ENCODE assay signal across 8 mouse cellular contexts in the genomic region with DNA sequence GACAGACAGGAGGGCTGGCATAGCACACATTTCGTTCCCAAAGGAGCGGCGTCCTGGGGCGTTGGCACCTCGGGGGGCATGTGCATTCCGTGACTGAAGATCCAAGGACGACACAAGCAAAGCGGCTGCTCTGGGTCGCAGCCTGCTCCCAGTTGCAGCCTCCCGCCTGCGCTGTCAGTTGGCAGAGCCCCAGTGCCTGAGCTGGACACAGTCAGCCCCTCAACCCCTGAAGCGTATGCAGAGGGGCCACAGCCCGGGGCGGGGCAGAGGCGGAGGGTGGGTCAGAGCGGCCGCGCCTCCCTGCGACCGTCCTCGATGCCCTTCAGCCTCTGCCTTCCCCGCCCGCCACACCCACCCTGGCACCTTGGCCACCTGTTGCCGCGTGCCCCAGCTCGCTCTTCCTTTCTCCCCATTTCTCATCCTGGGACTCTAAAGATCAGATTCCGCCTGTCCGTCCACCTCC. TPM values are rescaled to one million over a fixed set of nuclear protein-coding genes. Genes with fewer than 3 reads are reported as not detected.
DNase-seq lines count a peak whose midpoint lies in the region; ATAC-seq and TF ChIP-seq lines count a peak whose summit lies in the region.

A gene (plus strand): TSS at position 413 of the 463 bp plus-strand sequence.

- H3K9me3 ChIP-seq in forebrain, embryonic 13.5 days (replicated peaks): no peaks in the 10 kb centered on the region
- H3K9me3 ChIP-seq in hindbrain, embryonic 14.5 days (ENCODE audit: control insufficient read depth, low read length): no peaks in the 10 kb centered on the region
- H3K9me3 ChIP-seq in liver, embryonic 15.5 days (replicated peaks): no peaks in the 10 kb centered on the region

- peak within 1 kb of the TSS; percentile 51; the same call in 1 of the 2 replicates for H3K27ac ChIP-seq in testis, adult 2 months (ENCODE audit: control insufficient read depth, insufficient read depth, low read depth, low read length)
- H3K27ac ChIP-seq in forebrain, embryonic 13.5 days: no peak within 1 kb of the TSS
- no peak within 1 kb of the TSS for H3K27ac ChIP-seq in hindbrain, embryonic 14.5 days
- H3K27ac ChIP-seq in liver, embryonic 15.5 days (replicated peaks): peak within 1 kb of the TSS; percentile 72

- no peak for DNase-seq in testis, postnatal 14 days (ENCODE audit: low spot score)
- DNase-seq in hindbrain, embryonic 14.5 days (ENCODE audit: low spot score): no peak
- no peak for DNase-seq in layer of hippocampus, adult 9-10 months (ENCODE audit: low spot score)
- DNase-seq in cerebellum, adult 11-12 months: no peak

- H3K9ac ChIP-seq in forebrain, embryonic 13.5 days: peak within 1 kb of the TSS; percentile 60
- peak within 1 kb of the TSS; percentile 55 for H3K9ac ChIP-seq in hindbrain, embryonic 14.5 days
- H3K9ac ChIP-seq in liver, embryonic 15.5 days: peak within 1 kb of the TSS; percentile 15; the same call in 1 of the 2 replicates

- no peak for ATAC-seq in forebrain, embryonic 13.5 days
- no peak for ATAC-seq in hindbrain, embryonic 14.5 days (ENCODE audit: low FRiP score)
- ATAC-seq in liver, embryonic 15.5 days (ENCODE audit: insufficient read depth): 0 out of 2 replicates have a peak, but pooled peaks have one; percentile 16
- ATAC-seq in cerebellum, adult (ENCODE audit: insufficient number of reproducible peaks, low FRiP score, low TSS enrichment): no peak

- WGBS in forebrain, embryonic 13.5 days: 4% methylated on average over 28 of the region's 28 CpGs
- 2% methylated on average over 28 of the region's 28 CpGs for WGBS in hindbrain, embryonic 14.5 days
- WGBS in liver, embryonic 15.5 days (ENCODE audit: insufficient replicate concordance): 4% methylated on average over 28 of the region's 28 CpGs

- H3K4me3 ChIP-seq in testis, adult 2 months (ENCODE audit: control insufficient read depth, low read depth, low read length): peak within 1 kb of the TSS; percentile 88
- peak within 1 kb of the TSS; percentile 61 for H3K4me3 ChIP-seq in forebrain, embryonic 13.5 days
- H3K4me3 ChIP-seq in hindbrain, embryonic 14.5 days (replicated peaks; ENCODE audit: low read length): peak within 1 kb of the TSS; percentile 56
- H3K4me3 ChIP-seq in liver, embryonic 15.5 days (replicated peaks): peak within 1 kb of the TSS; percentile 56

- H3K4me2 ChIP-seq in forebrain, embryonic 13.5 days: peak within 1 kb of the TSS; percentile 89
- H3K4me2 ChIP-seq in hindbrain, embryonic 14.5 days (replicated peaks): peak within 1 kb of the TSS; percentile 70
- H3K4me2 ChIP-seq in liver, embryonic 15.5 days: peak within 1 kb of the TSS; percentile 69

- peaks cover 6% of the 10 kb centered on the region; the same call in 1 of the 2 replicates for H3K4me1 ChIP-seq in testis, adult 2 months (ENCODE audit: control insufficient read depth, insufficient read depth, low read length)
- peaks cover 17% of the 10 kb centered on the region for H3K4me1 ChIP-seq in forebrain, embryonic 13.5 days
- peaks cover 8% of the 10 kb centered on the region; the same call in 1 of the 2 replicates for H3K4me1 ChIP-seq in hindbrain, embryonic 14.5 days (replicated peaks; ENCODE audit: control insufficient read depth, insufficient read depth, low read length)
- peaks cover 28% of the 10 kb centered on the region for H3K4me1 ChIP-seq in liver, embryonic 15.5 days (replicated peaks)

- no peaks in the 10 kb centered on the region for H3K27me3 ChIP-seq in testis, adult 2 months (ENCODE audit: control insufficient read depth, insufficient read depth, low read length)
- H3K27me3 ChIP-seq in forebrain, embryonic 13.5 days: peaks cover 71% of the 10 kb centered on the region
- peaks cover 67% of the 10 kb centered on the region for H3K27me3 ChIP-seq in hindbrain, embryonic 14.5 days (ENCODE audit: control insufficient read depth, insufficient read depth, low read length)
- peaks cover 58% of the 10 kb centered on the region for H3K27me3 ChIP-seq in liver, embryonic 15.5 days

- no peak for TF ChIP-seq POLR2A in testis, adult 2 months (IDR thresholded peaks at IDR 0.05; ENCODE audit: control insufficient read depth, low read depth, low read length)

- H3K36me3 ChIP-seq in testis, adult 2 months (ENCODE audit: control insufficient read depth, insufficient read depth, low read length): no peaks in the 10 kb centered on the region
- no peaks in the 10 kb centered on the region for H3K36me3 ChIP-seq in forebrain, embryonic 13.5 days (ENCODE audit: poor library complexity, severe bottlenecking)
- no peaks in the 10 kb centered on the region for H3K36me3 ChIP-seq in hindbrain, embryonic 14.5 days (replicated peaks; ENCODE audit: control insufficient read depth, insufficient read depth)
- no peaks in the 10 kb centered on the region for H3K36me3 ChIP-seq in liver, embryonic 15.5 days (replicated peaks)

- no peak for TF ChIP-seq CTCF in testis, adult 2 months (IDR thresholded peaks at IDR 0.05; ENCODE audit: control insufficient read depth, insufficient read depth, insufficient replicate concordance, low read depth, low read length)

RNA-seq across cellular contexts. Expression of the gene that starts here (rescaled TPM):
- polyA plus RNA-seq in testis, adult 2 months (2012; rRNA removed): 0.63 and 1.6 TPM in 2 replicates
- polyA plus RNA-seq in forebrain, embryonic 13.5 days (2015; fragmentation: Nextera tagmentation; extraction: Ambion mirVana): 0.44 and 0.63 TPM in 2 replicates
- 1.2 and 1.6 TPM in 2 replicates for polyA plus RNA-seq in hindbrain, embryonic 14.5 days (2014; fragmentation: Nextera tagmentation; extraction: Ambion mirVana)
- polyA plus RNA-seq in liver, embryonic 15.5 days (2015; fragmentation: Nextera tagmentation; extraction: Ambion mirVana): 23.7 and 31.9 TPM in 2 replicates

Comparison
In these comparisons a context has a peak if more than half of its experiments do, and no peak if none do; other contexts are left out.
1. H3K27ac ChIP-seq: peak in testis, adult 2 months (single experiment) and liver, embryonic 15.5 days (single experiment); none in forebrain, embryonic 13.5 days (single experiment) and hindbrain, embryonic 14.5 days (single experiment).
2. Peak in every context shown above with its lines, with median percentiles within 50 percentile points of each other: H3K4me3 ChIP-seq, H3K4me2 ChIP-seq and H3K9ac ChIP-seq.